Mouse (Mus musculus) erythroblast, embryonic 14.5 days (primary cell): ENCODE results near the gene Mcee. TPM values are rescaled to one million over a fixed set of nuclear protein-coding genes. Genes with fewer than 3 reads are reported as not detected.
A peak's percentile ranks its signal among the peaks of the same experiment; 100 is the strongest.

Experiments used
- H3K27me3 ChIP-seq: 2 replicates; pipeline ENCODE4 v1.6.1; 2012; ENCODE audit warnings: inconsistent platforms; ENCODE audit not compliant: control insufficient read depth
- H3K36me3 ChIP-seq: 2 replicates; pipeline ENCODE4 v1.6.1; 2012; ENCODE audit warnings: mild to moderate bottlenecking, inconsistent platforms; ENCODE audit not compliant: control insufficient read depth
- H3K4me1 ChIP-seq: 2 replicates; pipeline ENCODE4 v1.6.1; 2012; ENCODE audit warnings: inconsistent platforms; ENCODE audit not compliant: control insufficient read depth
- H3K4me3 ChIP-seq: replicated peaks from 2 replicates; pipeline ENCODE3; 2012; ENCODE audit warnings: moderate library complexity, mild to moderate bottlenecking, inconsistent platforms
- H3K9me3 ChIP-seq: 2 replicates; pipeline ENCODE4 v1.6.1; 2012; ENCODE audit warnings: low read length, inconsistent platforms, mixed read lengths; ENCODE audit not compliant: control insufficient read depth
- GATA1 ChIP-seq: IDR thresholded peaks from 2 replicates; pipeline ENCODE4 v1.6.1; 2012; ENCODE audit warnings: low read length, inconsistent platforms, mixed read lengths
- TAL1 ChIP-seq: IDR thresholded peaks from 3 replicates; pipeline ENCODE4 v1.6.1; 2012; ENCODE audit warnings: low read length, inconsistent platforms, mixed read lengths
- polyA plus RNA-seq: library from polyadenylated mRNA; stranded (reverse); fragments of >175 nt; gene quantifications from 2 replicates; pipeline ENCODE4 v1.2.3, GENCODE M21; 2012

Gene Mcee
- polyA plus RNA-seq, 1 experiment, result 0.35 TPM

- Histone ChIP-seq H3K4me3 (no peak overlapping the region), H3K36me3 (peaks cover 67% of the 10 kb centered on the region), H3K27me3 (no peaks in the 10 kb centered on the region), H3K9me3 (no peaks in the 10 kb centered on the region), H3K4me1 (peaks cover 6% of the 10 kb centered on the region)
- no peak for TF ChIP-seq GATA1
- no peak for TF ChIP-seq TAL1
Observed at GRCm38 (mm10) chr7:64360586-64360945, 31.8 kb upstream of the Mcee start.

GRCm38 (mm10) chr7:64365863-64366262 is 26.5 kb upstream of the Mcee start:
- Histone ChIP-seq H3K27me3 (no peaks in the 10 kb centered on the region), H3K36me3 (peaks cover 72% of the 10 kb centered on the region), H3K9me3 (no peaks in the 10 kb centered on the region), H3K4me1 (no peaks in the 10 kb centered on the region), H3K4me3 (no peak overlapping the region)
- TF ChIP-seq TAL1 (no peak), GATA1 (no peak)

GRCm38 (mm10) chr7:64369841-64370240 is 22.6 kb upstream of the Mcee start:
- Histone ChIP-seq H3K4me1 (peaks cover 16% of the 10 kb centered on the region), H3K36me3 (peaks cover 40% of the 10 kb centered on the region), H3K9me3 (no peaks in the 10 kb centered on the region), H3K27me3 (no peaks in the 10 kb centered on the region), H3K4me3 (no peak overlapping the region)
- TF ChIP-seq TAL1 (no peak), GATA1 (no peak)

- peaks cover 16% of the 10 kb centered on the region for H3K4me1 ChIP-seq
- H3K36me3 ChIP-seq, result peaks cover 46% of the 10 kb centered on the region
- H3K9me3 ChIP-seq, result no peaks in the 10 kb centered on the region
- no peak for TF ChIP-seq GATA1
- no peak for TF ChIP-seq TAL1
- no peak overlapping the region for H3K4me3 ChIP-seq
- H3K27me3 ChIP-seq, result no peaks in the 10 kb centered on the region
Observed at GRCm38 (mm10) chr7:64371940-64372878, 20.2 kb upstream of the Mcee start.

- Histone ChIP-seq H3K9me3 (no peaks in the 10 kb centered on the region), H3K4me1 (peaks cover 16% of the 10 kb centered on the region), H3K27me3 (no peaks in the 10 kb centered on the region), H3K36me3 (peaks cover 55% of the 10 kb centered on the region), H3K4me3 (peak overlapping the region; percentile 92)
- TF ChIP-seq GATA1, result no peak
- TF ChIP-seq TAL1, result no peak
Observed at GRCm38 (mm10) chr7:64373147-64373829, 19.1 kb upstream of the Mcee start.

GRCm38 (mm10) chr7:64373830-64374562 is 18.4 kb upstream of the Mcee start, which contains the start of gene Fan1:
Gene Fan1 (minus strand): TSS chr7:64374095.
- H3K27me3 ChIP-seq, result no peaks in the 10 kb centered on the region
- no peak for TF ChIP-seq TAL1
- TF ChIP-seq GATA1, result no peak
- H3K36me3 ChIP-seq, result peaks cover 56% of the 10 kb centered on the region
- H3K4me3 ChIP-seq, result peak within 1 kb of the TSS; percentile 92
- H3K9me3 ChIP-seq, result no peaks in the 10 kb centered on the region
- H3K4me1 ChIP-seq, result peaks cover 16% of the 10 kb centered on the region

- no peak for TF ChIP-seq GATA1
- TF ChIP-seq TAL1, result no peak
- Histone ChIP-seq H3K9me3 (no peaks in the 10 kb centered on the region), H3K27me3 (no peaks in the 10 kb centered on the region), H3K4me3 (peak overlapping the region; percentile 70), H3K4me1 (peaks cover 24% of the 10 kb centered on the region), H3K36me3 (peaks cover 33% of the 10 kb centered on the region)
Observed at GRCm38 (mm10) chr7:64391479-64391878, 928 bp upstream of the Mcee start.

- Histone ChIP-seq H3K9me3 (no peaks in the 10 kb centered on the region), H3K4me1 (peaks cover 24% of the 10 kb centered on the region), H3K27me3 (no peaks in the 10 kb centered on the region), H3K36me3 (peaks cover 20% of the 10 kb centered on the region), H3K4me3 (peak overlapping the region; percentile 70)
- TF ChIP-seq TAL1 (no peak), GATA1 (no peak)
Observed at GRCm38 (mm10) chr7:64392819-64393151, 378 bp downstream of the Mcee start.

- no peaks in the 10 kb centered on the region for H3K4me1 ChIP-seq
- no peaks in the 10 kb centered on the region for H3K27me3 ChIP-seq
- H3K9me3 ChIP-seq, result no peaks in the 10 kb centered on the region
- no peak overlapping the region for H3K4me3 ChIP-seq
- TF ChIP-seq GATA1, result no peak
- peaks cover 2% of the 10 kb centered on the region for H3K36me3 ChIP-seq
Observed at GRCm38 (mm10) chr7:64400725-64401124, 8.3 kb downstream of the Mcee start.
